Mouse (Mus musculus) small intestine, adult 2 months (tissue): Measurements from ENCODE around the gene Lhfp.

ENCODE experiments used
- CTCF ChIP-seq: fragments of 200-500 bp; IDR thresholded peaks from 2 replicates; pipeline ENCODE4 v1.5.1; 2012; ENCODE audit warnings: low read depth, mild to moderate bottlenecking, control low read depth, inconsistent platforms, low read length, moderate library complexity, mixed read lengths; ENCODE audit not compliant: insufficient replicate concordance, insufficient read length; ENCODE audit errors: extremely low read depth
- POLR2A ChIP-seq: fragments of 200-500 bp; IDR thresholded peaks from 2 replicates; pipeline ENCODE4 v1.6.1; 2012; ENCODE audit warnings: low read depth, mild to moderate bottlenecking, control low read depth, inconsistent platforms, low read length, moderate library complexity

DNA sequence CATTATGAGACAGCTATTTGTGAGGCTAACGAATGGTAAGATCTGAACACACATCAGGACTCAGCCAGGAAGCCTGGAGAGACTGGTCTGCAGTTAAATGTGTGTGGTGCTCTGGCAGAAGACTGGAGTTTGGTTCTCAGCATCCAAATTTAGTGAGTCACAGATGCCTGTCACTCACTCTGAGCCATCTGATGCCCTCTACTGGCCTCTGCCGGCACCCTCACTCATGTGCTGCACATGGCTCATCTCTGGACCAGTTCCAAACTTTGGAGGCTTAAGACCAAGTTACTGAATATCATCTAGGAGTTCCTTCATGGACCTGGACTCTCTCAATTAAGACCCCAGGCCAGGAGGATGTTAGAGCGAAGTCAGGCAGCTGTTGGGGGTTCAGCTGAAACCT lies 198.8 kb downstream of the Lhfp start:
- TF ChIP-seq POLR2A (no peak), CTCF (no peak)
